Mouse (Mus musculus): Measurements from ENCODE around the gene Prr13.

The Prr13 gene

DNA sequence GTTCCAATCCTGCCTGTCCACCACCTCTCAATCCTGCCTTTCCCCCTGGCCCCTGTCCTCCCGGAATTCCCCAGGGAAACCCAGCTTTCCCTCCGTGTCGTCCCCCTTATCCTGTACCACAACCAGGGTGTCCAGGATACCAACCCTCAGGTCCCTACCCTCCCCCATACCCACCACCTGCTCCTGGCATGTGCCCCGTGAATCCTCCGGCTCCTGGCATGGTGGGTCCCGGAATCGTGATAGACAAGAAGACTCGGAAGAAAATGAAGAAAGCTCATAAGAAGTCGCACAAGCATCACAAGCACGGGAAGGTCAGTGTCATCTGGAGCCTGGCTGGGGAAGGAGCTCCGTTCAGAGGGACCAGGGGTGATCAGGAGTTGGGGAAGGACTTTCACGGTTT, 1.6 kb downstream of the Prr13 start:
- DNase-seq (ENCODE audit: low read depth, low spot score), result no peak

GRCm38 (mm10) chr15:102460971-102461370, 2.1 kb downstream of the Prr13 start:
- no peak for DNase-seq (ENCODE audit: low read depth, low spot score)

GRCm38 (mm10) chr15:102461430-102462075, 2.7 kb downstream of the Prr13 start:
- DNase-seq (ENCODE audit: low read depth, low spot score), result no peak

DNA sequence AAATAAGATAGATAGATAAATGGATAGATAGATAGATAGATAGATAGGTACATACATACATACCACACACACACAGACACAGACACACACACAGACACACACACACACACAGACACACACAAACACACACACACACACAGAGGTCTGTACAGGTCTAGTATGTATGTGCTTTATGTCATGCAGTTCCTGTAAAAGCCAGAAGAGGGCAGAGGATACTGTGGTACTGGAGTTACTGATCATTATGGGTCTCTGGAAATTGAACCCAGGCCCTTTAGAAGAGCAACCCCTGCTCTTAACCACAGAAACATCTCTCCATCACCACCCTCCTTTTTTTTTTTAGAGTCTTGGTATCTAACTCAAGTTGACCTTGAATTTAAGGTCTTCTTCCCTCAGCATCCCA, 4.8 kb downstream of the Prr13 start:
- no peak for DNase-seq (ENCODE audit: low read depth, low spot score)

DNA sequence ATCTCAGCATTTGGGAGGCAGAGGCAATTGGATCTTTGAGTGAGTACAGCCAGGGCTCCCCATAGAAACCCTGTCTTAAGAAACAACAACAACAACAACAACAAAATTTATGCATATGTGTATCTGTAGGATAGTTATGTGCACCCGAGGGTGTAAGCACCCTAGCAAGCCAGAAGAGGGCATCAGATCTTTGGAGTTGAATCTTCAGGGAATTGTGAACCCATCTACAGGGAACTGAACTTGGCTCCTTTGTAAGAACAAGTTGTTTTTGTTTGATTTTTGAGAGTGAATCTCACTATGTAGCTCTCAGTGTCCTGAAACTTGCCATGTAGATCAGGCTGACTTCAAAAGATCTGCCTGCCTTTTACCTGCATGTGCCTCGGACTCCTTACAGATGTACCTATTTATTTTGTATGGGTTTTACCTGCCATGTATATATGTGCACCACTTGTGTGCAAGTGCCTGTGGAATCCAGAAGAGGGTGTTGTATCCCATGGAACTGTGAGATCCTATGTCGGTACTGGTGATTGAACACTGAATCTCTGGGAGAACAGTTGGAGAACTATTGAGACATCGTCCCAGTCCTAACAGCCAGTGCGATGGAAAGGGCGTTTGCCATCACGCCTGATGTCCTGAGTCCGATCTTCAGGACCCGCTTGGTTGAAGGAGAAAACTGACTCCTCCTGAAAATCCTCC, 10.0 kb downstream of the Prr13 start:
- DNase-seq (ENCODE audit: low read depth, low spot score), result no peak

DNA sequence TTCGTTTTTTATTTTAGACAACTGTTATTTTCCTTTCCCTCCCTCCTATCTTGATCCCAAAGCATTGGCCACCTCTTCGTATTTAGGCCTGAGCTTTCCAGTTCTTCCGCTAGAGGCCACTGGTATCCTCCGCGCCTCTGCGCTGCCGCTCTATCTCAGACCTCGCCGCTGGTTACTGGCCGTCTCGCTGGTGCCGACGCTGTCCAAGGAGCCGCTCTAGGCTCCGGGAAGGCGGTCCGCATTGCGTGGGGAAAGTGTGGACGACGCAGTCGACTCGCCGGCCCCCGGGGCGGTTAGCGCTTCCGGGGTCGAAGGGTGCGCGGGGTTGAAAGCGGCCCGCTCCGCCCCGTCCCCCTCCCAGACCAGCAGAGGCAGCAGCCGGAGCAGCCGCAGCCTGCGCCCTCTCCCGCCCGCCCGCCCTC, 11.4 kb downstream of the Prr13 start, which contains the start of gene Pcbp2:
Gene Pcbp2, plus strand, starts transcription at position 357 of the 422 bp plus-strand sequence.
- peak; percentile 98 for DNase-seq (ENCODE audit: low read depth, low spot score)

DNA sequence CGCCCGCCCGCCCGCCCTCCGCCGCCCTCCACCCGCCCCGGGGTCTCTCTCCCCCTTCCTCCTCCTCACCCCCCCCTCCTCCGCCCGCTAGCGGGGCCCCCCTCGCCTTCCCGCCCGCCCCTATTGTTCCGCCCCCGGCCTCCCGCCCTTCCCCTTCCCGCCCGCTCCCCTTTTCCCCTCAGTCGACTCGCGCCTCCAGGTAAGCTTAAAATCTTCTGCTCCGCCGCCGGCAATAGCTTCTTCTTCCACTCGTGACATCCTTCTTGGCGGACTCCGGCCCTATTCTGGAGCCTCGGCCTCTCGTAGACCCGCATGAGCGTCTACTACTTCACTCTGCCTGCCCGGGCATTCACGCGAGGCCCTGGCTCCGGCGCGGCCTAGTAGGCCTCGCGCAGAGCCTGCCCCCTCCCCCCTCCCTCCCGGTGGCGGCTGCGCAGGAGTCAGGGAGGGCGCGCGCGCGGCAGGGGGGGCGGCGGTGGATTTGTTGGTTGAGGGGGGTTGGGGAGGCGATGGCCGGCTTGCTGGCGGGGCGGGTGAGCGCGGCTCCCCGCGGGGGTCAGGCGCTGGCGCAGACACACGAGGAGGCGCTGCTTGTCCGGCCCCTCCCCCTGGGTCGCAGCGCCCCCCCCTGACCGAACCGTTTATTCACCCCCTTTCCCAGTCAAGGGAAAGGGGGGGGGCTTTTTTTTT, 11.9 kb downstream of the Prr13 start:
- peak; percentile 69 for DNase-seq (ENCODE audit: low read depth, low spot score)

DNA sequence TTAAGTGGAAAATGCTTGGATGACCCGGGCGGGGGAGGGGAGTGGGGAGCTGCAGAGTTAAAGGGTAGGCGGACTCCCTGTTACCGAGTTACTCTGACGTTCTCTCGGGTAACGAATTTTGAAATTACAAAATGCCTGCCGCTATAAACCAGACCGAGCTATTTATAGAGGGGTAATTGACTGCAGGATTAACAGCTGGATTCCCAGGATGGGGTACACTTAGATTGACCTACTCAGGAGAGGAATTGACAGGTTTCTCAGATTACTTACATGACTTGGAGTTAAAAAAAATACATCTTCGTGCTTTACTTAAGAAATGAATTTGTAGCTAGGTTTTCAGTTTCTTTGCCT, 12.4 kb downstream of the Prr13 start:
- no peak for DNase-seq (ENCODE audit: low read depth, low spot score)

DNA sequence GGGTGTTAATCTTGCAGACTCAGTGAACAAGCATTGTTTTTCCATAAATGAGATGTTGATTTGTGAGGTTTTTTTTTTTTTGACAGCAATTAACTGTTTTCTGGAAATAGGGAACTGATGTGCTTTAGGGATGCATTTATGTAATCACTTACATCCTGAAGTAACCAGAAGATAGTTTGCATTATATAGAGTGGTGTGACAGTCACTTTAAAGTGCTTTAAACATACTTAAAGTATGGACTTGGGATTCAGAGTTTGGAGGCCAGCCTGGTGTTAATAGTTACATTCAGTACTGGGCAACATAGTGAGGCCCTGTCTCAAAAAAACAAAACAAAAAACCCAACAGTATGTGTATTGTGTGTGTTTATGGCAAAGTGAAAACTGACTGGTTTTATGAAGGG, 12.9 kb downstream of the Prr13 start:
- no peak for DNase-seq (ENCODE audit: low read depth, low spot score)

DNA sequence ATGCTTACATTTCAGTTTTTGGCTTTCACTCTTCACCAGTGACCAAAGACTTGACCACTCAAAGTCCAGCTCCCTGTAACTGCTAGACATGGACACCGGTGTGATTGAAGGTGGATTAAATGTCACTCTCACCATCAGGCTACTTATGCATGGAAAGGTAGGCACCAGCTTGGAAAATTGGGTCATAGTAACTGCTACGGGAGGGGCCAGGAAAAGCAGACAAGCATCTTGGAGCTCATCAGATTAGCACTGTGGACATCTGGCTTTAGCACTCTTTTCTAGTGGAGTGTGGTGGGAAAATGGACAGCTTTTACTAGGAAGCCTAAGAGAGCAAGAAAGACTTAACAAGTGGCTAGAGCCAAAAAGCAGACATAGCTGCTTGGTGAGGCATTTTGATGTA, 14.4 kb downstream of the Prr13 start:
- no peak for DNase-seq (ENCODE audit: low read depth, low spot score)

GRCm38 (mm10) chr15:102474520-102474919, 15.7 kb downstream of the Prr13 start:
- no peak for DNase-seq (ENCODE audit: low read depth, low spot score)

DNA sequence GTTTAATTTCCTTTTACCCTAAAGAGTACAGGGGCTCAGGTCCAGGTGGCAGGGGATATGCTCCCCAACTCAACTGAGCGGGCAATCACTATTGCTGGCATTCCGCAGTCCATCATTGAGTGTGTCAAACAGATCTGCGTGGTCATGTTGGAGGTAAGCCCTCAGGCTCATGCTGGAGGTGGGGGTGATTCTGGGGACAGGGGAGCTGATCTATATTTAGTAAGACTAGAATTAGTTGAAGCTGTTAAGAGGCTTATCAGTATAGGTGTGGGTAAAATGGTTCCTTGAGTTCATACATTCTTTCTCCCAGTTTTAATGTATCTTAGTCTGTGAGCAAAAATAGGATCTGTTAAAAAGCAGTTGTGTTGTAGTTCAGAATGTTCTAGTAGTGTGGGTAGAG, 24.3 kb downstream of the Prr13 start:
- DNase-seq (ENCODE audit: low read depth, low spot score), result no peak

DNA sequence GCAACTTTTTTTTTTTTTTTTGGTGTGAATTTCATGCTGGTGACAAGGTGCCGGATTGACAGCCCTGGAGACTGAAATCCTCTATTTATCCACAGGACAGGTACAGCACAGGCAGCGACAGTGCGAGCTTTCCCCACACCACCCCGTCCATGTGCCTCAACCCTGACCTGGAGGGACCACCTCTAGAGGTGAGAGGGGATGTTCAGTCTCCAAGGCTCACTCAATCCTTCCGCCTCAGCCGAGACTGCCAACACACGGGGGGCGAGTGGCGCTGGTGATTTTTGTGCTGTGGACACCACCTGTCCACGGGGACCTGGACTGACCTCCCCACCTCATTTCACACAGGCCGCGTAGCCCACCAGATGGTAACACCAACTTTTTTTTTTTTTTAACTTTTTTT, 27.0 kb downstream of the Prr13 start:
- no peak for DNase-seq (ENCODE audit: low read depth, low spot score)

GRCm38 (mm10) chr15:102487664-102488063, 28.8 kb downstream of the Prr13 start:
- no peak for DNase-seq (ENCODE audit: low read depth, low spot score)

- no peak for DNase-seq (ENCODE audit: low read depth, low spot score)
Observed at GRCm38 (mm10) chr15:102498322-102498721, 39.5 kb downstream of the Prr13 start.

GRCm38 (mm10) chr15:102499370-102499769, 40.5 kb downstream of the Prr13 start:
- DNase-seq (ENCODE audit: low read depth, low spot score), result no peak

- no peak for DNase-seq (ENCODE audit: low read depth, low spot score)
Observed at GRCm38 (mm10) chr15:102499851-102500250, 41.0 kb downstream of the Prr13 start.

DNA sequence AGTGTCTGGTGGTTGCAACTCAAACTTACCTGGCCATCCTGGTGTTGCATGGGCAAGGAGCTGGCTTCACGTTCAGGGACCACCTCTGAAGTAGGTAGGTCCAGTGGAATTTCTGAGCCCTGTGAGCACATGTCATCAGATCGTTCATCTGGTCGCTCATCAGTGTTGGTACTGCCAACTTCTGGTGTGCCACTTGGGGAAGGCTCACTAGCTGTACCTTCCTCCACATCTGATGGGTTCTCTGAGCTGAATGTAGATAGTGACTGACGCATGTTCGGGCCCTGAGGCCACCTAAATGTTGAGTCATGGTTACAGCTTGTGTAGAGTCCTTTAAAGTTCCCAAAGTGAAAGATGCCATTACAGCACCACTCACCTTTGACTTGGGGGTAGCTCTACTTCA, 41.7 kb downstream of the Prr13 start:
- DNase-seq (ENCODE audit: low read depth, low spot score), result no peak

- DNase-seq (ENCODE audit: low read depth, low spot score), result no peak
Observed at GRCm38 (mm10) chr15:102501084-102501814, 42.4 kb downstream of the Prr13 start.

GRCm38 (mm10) chr15:102502254-102502840, 43.5 kb downstream of the Prr13 start:
- DNase-seq (ENCODE audit: low read depth, low spot score), result no peak

DNA sequence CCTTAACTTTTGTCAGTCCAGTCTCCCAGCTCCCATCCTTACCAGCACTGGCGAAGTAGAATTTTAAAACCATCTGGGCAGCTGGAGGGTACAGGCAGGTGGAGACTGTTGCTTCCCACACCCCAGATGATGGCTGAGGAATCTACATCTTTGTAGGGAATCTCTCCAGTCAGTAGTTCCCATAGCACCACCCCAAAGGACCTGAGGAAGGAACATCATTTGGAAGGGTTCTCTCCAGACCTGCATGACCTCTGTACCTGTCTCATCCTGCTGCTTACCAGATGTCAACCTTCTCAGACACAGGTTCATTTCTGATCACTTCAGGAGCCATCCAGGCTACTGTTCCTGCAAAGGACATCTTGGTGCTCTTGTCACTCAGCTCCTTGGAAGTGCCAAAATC, 44.6 kb downstream of the Prr13 start, which contains the start of gene Gm10337:
Gene Gm10337, plus strand, starts transcription at position 276 of the 400 bp plus-strand sequence.
- DNase-seq (ENCODE audit: low read depth, low spot score), result no peak
